Mouse (Mus musculus) kidney, postnatal 4 days (tissue): ENCODE measurements at regions not wholly inside any gene's neighbourhood (a gene's known extent, or its start where the extent isn't known, plus 50 kb on each side); places are given as distances from the start of the nearest gene placed in this dataset.
"Not testable (repeated sequence)": the region's sequence is repeated elsewhere in the genome, so short reads cannot be mapped to it uniquely, and the experiment has no call there.

Experiments used
- DNase-seq, 2 experiments: peaks; one replicate each; pipeline ENCODE4 v3.0.0; 2021; ENCODE audit warnings: mixed read lengths in 2 of 2

GRCm38 (mm10) chr11:24296893-24297624, 219.2 kb downstream of the Bcl11a start:
- peak; percentile 46 to 59 for DNase-seq

DNA sequence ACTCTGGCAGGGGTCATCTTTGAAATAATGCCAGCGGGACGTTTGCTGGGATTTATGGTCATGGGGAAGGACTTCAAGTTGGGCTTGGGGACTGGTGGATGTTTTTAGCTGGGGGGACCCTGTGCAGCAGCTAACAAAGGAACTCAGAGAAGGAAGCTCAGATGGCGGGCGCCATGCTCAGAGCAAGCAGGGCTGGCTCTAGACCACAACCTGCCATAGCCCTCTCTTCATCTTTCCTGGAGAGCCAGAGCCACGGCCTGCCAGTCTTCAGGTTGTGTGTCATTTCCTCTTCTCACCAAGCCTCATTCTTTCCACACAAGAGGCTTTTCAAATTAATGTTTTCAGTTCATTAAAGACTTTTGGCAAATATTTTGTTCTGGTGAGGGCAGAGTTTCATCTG, 219.9 kb downstream of the Bcl11a start:
- DNase-seq = no peak

DNA sequence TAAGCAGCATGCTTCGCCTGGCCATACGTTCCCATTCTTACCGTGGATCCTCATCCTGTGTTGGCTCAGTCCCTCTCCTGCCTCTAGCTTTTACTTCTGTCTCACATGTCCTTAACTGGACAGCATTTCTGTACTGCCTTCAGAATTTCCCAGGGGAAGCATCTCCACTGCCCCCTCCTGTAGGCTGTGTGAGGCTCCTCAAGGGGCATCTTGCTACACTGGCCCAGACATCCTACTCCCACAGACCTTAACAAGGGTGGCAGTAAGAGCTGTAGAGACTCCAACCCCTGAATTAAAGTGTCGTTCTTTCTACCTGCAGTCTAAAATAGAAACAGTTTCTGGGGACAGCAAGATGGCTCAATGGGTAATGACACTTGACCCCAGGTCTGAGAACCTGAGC, 222.5 kb downstream of the Bcl11a start:
- no peak for DNase-seq

- DNase-seq = no peak
These were observed 223.3 kb downstream of the Bcl11a start for GRCm38 (mm10) chr11:24301201-24301600.

DNA sequence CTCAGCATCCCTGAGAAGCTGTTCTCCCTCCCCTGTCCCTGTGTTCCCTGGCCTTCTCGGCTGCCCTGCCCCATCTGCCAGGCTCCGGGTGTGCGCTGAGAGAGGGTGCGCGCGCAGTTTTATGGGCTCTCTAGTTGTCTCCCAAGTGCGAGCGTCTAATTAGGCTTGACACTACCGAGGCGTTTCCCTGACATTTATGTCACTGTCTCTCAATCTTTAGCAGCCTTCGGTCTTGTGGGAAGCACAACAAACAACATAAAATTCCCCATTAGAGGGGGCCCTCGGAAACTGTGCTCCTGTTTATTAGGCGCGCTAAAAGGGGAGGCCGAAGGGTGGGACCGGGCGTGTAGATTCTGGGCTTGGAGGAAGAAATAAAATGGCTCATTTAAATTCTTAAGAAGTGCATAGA, 227.3 kb downstream of the Bcl11a start:
- peak; percentile 63 to 66 for DNase-seq

DNA sequence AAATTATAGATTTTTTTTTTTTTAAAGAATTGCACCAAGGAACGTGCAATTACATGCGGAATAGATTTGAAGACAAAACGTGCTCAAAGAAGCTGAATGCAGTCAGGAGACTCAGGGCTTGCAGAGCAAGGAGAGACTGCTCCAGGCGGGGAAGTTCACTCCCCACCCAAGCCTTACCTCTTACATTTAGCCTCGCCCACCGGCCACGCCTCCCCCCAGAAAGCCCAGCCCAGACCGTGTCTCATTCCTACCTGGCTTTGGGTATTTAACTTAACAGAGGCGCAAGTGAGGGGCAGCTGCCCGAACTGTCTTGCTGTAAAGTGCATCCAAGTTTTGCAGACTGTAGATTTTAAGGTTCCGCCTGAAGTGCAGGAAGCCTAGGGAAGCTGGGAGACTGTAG, 227.8 kb downstream of the Bcl11a start:
- DNase-seq = peak; percentile 43 to 52

GRCm38 (mm10) chr11:24306101-24306500, 228.2 kb downstream of the Bcl11a start:
- DNase-seq = no peak

GRCm38 (mm10) chr11:24307601-24308252, 229.9 kb downstream of the Bcl11a start:
- no peak for DNase-seq

- DNase-seq = no peak
These were observed 230.4 kb downstream of the Bcl11a start for GRCm38 (mm10) chr11:24308253-24308633.

- DNase-seq = no peak
These were observed 236.2 kb downstream of the Bcl11a start for GRCm38 (mm10) chr11:24314046-24314445.

DNA sequence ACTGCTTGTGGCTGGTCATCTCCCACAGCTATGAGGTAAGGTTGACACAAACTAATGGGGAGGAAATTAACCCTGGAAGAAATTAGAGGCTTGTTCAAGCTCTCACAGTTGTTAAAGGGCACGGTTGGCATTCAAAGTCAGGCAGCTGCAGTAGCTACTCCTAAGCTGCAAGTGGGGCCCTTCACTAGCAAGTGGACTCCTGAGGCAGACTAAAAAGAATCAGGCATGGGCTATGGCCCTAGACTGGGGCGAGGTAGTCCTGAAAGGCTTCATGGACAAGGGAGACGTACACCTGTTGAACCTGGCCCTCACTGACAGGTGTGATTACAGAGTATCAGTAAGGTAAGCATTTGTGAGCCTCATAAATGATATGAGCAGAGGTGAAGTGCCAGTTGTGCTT, 237.7 kb downstream of the Bcl11a start:
- DNase-seq = no peak

DNA sequence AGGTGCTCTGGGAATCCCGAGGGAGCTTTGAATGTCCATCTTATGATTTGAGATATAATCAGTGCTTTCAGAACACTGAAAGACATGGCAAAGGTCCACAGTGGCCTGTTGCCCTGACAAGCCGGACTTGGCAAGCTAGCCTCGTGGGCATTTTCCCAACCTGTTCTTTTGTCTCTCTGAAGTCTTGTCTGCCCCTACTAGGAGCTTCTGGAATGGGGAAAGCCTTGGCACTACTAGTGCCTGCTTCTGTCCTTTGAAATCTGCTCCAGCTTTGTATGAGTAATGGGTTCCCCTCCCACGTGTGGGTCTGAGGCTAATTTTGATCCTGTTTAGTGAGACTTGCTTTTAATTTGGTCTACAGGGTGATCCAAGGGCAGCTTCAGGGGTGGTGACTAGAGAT, 238.3 kb downstream of the Bcl11a start:
- no peak for DNase-seq

DNA sequence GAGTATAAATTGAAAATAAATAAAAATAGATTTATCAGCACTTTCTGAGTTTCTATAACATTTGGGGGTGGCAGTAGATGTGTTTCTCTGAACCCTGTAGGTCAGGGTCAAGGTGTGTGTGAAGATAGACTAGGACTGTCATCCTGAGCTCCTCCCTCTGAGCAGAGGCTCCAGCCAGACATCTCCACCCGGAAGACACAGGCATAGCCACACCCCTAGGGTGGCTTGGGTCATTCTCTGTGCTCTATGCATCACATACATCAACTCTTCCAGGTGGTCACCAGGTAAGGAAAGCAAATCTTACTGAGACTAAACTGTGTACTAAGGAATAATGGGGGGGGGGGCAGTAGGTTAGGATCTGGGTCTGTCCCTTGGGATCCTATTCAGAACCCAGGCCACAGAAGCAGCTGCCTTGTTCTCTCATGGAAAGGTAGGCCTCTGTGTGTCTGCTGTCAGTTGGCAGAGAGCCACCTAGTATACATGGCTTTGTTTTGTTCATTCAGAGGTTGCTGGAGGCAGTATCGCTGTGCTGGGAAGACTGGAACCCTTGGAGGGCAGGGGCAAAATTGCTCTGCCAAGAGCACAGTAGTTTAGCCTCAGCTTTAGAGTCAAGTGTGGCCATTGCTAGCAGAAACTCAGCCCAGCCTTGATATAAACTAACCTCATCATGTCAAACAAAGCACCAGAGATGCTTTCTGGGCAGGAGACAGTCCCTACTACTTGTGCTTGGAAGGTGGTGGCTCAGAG, 240.3 kb downstream of the Bcl11a start:
- no peak for DNase-seq

DNA sequence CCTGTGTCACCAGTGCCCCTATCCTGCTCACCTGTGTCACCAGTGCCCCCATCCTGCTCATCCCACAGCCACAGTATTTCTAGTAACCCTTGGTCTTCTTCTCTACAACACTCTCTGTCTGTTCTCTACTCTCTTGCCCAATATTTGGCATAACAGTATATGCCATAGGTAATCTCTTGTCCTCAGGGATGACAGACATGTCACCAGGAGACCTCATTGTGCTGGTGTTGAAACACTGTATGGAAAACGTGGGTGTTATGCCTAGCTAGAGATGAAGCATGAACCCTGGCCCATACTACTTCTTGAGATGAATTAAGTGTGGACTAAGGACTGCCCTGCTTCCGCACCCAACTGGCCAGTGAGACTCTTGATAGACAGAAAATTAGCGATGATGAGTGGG, 241.4 kb downstream of the Bcl11a start:
- no peak for DNase-seq

GRCm38 (mm10) chr11:24322412-24322811, 244.6 kb downstream of the Bcl11a start:
- not testable (repeated sequence) for DNase-seq

DNA sequence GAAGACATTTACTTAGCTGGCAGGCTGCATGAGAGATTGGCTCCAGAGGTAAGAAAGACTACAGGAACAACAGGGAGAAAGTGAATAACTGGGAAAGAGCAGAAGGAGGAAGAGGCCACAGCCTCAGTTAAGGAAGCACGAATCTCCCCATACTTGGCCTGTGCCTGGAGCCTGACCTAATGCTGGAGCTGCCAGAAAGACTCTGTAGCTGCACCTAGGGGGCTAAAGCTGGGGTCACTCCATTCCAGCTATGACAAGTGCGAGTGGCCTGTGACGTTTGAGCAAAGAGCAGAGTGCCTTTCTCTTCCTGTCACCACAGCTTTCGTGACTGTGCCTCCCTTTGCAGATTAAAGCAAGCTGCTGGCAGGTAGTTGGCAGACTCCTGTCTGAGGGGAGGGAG, 250.6 kb downstream of the Bcl11a start:
- no peak for DNase-seq

DNA sequence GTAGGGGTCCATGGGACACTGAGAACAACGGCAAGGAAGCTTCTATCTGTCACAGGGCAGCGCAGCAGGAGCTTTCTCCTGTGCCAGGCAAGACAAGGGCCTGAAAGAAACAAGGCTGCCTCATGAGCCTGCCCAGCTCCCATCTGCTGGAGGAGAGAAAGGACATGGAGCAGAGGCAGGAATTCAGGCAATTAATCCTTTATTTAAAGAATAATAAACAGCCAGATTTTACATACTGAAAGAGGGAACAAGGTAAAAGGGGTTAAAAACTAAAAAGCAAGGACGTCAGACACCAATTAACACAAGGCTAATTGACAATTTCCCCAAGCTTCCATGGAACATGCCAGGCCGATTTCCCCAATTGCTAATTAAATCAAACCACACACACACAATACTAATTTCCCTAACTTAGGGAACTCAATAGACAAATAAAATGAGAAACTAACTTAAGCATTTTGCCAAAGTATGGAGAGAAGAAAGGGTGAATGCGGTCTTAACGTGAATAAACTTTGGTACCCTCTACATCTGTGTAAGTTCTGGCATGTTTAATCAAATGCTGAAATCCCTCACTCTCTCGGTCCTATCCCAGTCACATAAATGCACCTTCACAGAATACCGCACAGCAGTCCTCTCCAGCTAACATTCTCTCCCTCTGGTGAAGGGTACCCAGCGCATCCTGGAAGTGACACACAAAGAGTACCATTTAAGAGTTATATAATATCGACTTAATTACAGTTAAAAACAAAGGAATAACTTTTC, 252.7 kb downstream of the Bcl11a start:
- no peak for DNase-seq

GRCm38 (mm10) chr11:24332241-24332640, 254.4 kb downstream of the Bcl11a start:
- no peak for DNase-seq

- no peak for DNase-seq
These were observed 255.3 kb downstream of the Bcl11a start for GRCm38 (mm10) chr11:24333111-24333510.

GRCm38 (mm10) chr11:24335256-24335655, 257.4 kb downstream of the Bcl11a start:
- no peak for DNase-seq

DNA sequence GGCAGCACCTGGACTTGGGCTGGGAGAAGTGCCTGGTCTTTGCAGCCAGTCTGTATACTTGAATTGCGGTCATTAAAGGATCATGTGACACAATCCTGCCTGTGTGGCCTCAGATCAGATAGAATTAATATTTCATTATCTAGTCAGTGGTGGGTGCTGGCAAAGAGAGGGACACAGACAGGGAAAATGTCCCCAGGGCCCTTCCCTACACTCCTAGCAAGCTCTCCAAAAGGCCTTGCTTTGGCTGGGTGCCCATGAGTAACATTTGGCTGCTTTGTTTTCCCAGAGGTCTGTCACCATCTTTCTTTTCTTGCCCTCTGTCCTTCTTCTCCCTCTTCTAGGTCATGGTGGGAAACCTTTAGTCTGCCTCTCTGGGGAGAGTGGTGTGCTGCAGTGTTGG, 260.3 kb downstream of the Bcl11a start:
- no peak for DNase-seq

DNA sequence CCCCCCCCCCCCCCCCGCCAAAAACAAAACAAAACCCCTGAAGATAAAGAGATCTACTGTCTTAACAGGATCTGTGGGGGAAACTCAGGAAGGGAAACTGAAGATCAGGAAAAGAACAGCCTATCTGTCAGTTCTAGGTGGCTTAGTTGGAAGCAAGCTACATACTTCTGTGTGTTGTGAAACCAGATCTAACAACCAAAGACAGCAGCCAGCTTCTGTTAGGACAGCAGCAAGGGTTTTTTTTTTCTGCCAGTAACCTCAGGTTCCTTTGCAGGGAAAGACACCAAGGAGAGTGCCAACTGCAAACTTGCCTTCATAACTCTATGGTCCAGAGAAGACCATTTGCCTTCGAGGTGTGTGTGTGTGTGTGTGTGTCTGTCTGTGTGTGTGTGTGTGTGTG, 261.2 kb downstream of the Bcl11a start:
- no peak for DNase-seq

- no peak for DNase-seq
These were observed 262.8 kb downstream of the Bcl11a start for GRCm38 (mm10) chr11:24340677-24341076.
